Mouse (Mus musculus): ENCODE data around the gene Faap100.

DNA sequence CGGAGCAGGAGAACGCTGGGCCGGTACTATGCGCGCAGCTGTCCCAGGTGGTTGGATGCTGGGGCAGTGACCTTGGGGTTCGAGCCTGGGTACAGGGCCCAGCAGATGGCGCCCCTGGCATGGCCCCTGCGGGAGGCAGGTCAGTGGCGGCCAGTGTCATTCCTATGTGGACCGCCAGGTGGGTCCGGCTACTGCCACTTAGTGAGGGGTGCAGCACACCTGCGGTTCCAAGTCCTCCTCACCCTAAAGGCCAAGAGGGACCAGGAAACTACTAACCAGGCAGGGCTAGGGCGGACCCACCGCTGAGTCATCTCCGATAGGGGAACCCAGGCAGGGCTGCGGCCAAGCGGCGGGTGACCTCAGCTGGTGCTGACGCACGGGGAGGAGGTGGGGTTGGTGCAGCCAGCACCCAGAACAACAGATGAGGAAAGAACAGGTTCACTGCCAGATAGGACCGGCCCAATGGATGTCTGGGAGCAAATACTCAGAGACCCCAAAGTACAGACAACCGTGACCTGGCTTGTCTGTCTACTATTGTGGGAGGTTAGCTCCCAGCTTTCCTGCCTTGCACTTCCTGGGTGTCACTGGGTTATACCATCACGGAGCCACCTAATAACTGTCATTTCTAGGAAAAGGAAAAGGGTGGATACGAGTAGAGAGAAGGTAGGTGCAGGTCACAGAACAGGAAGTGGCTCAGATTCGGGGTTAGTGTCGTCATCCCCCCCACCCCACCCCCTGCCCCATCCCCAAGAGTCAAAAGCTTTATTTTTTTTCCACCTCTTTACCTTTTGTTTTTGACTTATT, 24.9 kb downstream of the Faap100 start:
- TF ChIP-seq CTCF (conservative IDR thresholded peaks at IDR 0.05; ENCODE audit: insufficient read depth, insufficient read length, low read depth, low read length) (peak; percentile 78), POLR2A (IDR thresholded peaks at IDR 0.05; ENCODE audit: low read depth, low read length) (no peak)
